Mouse (Mus musculus): ENCODE data around the gene Plppr3. TPM values are rescaled to one million over a fixed set of nuclear protein-coding genes. Genes with fewer than 3 reads are reported as not detected.

The Plppr3 gene
- total and polyA plus RNA-seq, 3 experiments: 0.85 to 6.2 TPM; not detected in 1

- peak; percentile 47 for DNase-seq (ENCODE audit: low read depth, low spot score)
- Histone ChIP-seq H3K4me3 (ENCODE audit: control insufficient read depth in 1 of 2, insufficient read depth in 1 of 2, low read depth in 2 of 2, low read length in 2 of 2) (no peak overlapping the region), H3K27ac (ENCODE audit: control insufficient read depth, low read depth, low read length) (no peak overlapping the region), H3K4me1 (ENCODE audit: control insufficient read depth in 1 of 2, insufficient read depth in 2 of 2, low read length in 2 of 2) (peaks cover 3 to 8% of the 10 kb centered on the region in 2 experiments; a peak in 3 of 4 replicates), H3K9me3 (replicated peaks; ENCODE audit: insufficient read depth, low read length) (no peaks in the 10 kb centered on the region), H3K79me2 (ENCODE audit: control insufficient read depth, insufficient read depth, low read length, poor library complexity) (no peaks in the 10 kb centered on the region), H3K27me3 (ENCODE audit: control insufficient read depth in 1 of 2, insufficient read depth in 2 of 2, low read length in 2 of 2) (no peaks in the 10 kb centered on the region), H3K9ac (ENCODE audit: control insufficient read depth, low read depth, low read length, poor library complexity, severe bottlenecking) (no peak overlapping the region), H3K36me3 (ENCODE audit: control insufficient read depth in 1 of 2, insufficient read depth in 2 of 2, low read length in 2 of 2) (no peaks in the 10 kb centered on the region; a peak in 1 of 4 replicates)
- TF ChIP-seq MYB (IDR thresholded peaks at IDR 0.05; ENCODE audit: low read depth, low read length): no peak
- TF ChIP-seq CTCF (IDR thresholded peaks at IDR 0.05 in 2 of 3, conservative IDR thresholded peaks at IDR 0.05 in 1 of 3; ENCODE audit: control insufficient read depth in 1 of 3, insufficient read depth in 1 of 3, low read depth in 2 of 3, low read length in 3 of 3, poor library complexity in 1 of 3, severe bottlenecking in 1 of 3): peak; percentile 38 to 48 (median 42)
These were observed 37.5 kb downstream of the Plppr3 start for GRCm38 (mm10) chr10:79836918-79837317.

DNA sequence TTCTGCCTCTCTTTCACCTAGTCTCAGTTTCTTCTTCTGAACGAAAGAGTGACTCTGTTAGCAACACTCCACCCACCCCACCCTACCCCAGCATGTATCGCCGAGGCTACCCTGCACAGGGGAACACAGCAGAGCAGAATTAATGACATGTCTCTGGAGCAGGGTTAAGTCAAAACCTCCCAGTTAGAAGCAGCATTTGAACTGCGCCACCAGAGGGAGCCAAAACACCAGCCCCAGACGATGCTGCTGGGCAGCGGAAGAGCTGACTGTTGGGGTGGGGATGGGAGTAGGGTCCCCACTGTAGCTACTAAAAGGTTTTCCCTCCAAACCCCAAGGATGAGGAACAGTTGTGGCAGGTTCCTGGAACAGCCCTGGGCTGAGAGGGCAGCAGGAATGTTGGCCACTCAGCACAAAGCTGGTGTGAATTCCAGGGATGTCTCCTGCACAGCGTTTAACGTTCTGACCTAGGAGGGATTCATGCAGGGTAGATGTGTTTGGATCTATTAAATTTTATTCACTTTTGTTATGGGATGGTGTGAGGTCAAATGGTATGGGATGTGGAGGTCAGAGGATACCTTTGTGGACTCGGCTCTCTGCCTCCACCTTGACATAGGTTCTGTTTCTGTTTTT is 39.5 kb downstream of the Plppr3 start:
- no peak overlapping the region for H3K27ac ChIP-seq (ENCODE audit: control insufficient read depth, low read depth, low read length)
- no peaks in the 10 kb centered on the region for H3K36me3 ChIP-seq (ENCODE audit: control insufficient read depth in 1 of 2, insufficient read depth in 2 of 2, low read length in 2 of 2)
- no peak overlapping the region for H3K4me3 ChIP-seq (ENCODE audit: control insufficient read depth in 1 of 2, insufficient read depth in 1 of 2, low read depth in 2 of 2, low read length in 2 of 2)
- peaks cover 3 to 9% of the 10 kb centered on the region in 2 experiments for H3K4me1 ChIP-seq (ENCODE audit: control insufficient read depth in 1 of 2, insufficient read depth in 2 of 2, low read length in 2 of 2)
- no peaks in the 10 kb centered on the region for H3K9me3 ChIP-seq (replicated peaks; ENCODE audit: insufficient read depth, low read length)
- no peak overlapping the region for H3K9ac ChIP-seq (ENCODE audit: control insufficient read depth, low read depth, low read length, poor library complexity, severe bottlenecking)
- peak; percentile 80 for DNase-seq (ENCODE audit: low read depth, low spot score)
- H3K27me3 ChIP-seq (ENCODE audit: control insufficient read depth in 1 of 2, insufficient read depth in 2 of 2, low read length in 2 of 2): no peaks in the 10 kb centered on the region
- H3K79me2 ChIP-seq (ENCODE audit: control insufficient read depth, insufficient read depth, low read length, poor library complexity): no peaks in the 10 kb centered on the region
- TF ChIP-seq SMC3 (IDR thresholded peaks at IDR 0.05; ENCODE audit: low read depth, low read length) (peak; percentile 93), ETS1 (IDR thresholded peaks at IDR 0.05; ENCODE audit: low read depth, low read length) (no peak), RAD21 (IDR thresholded peaks at IDR 0.05; ENCODE audit: low read depth, low read length) (peak; percentile 93), TAL1 (IDR thresholded peaks at IDR 0.05; ENCODE audit: low read length) (no peak), POLR2AphosphoS2 (IDR thresholded peaks at IDR 0.05; ENCODE audit: low read length) (no peak), CTCF (IDR thresholded peaks at IDR 0.05 in 2 of 3, conservative IDR thresholded peaks at IDR 0.05 in 1 of 3; ENCODE audit: control insufficient read depth in 1 of 3, insufficient read depth in 1 of 3, low read depth in 2 of 3, low read length in 3 of 3, poor library complexity in 1 of 3, severe bottlenecking in 1 of 3) (peak; percentile 91 to 98 (median 96)), ZC3H11A (IDR thresholded peaks at IDR 0.05; ENCODE audit: low read depth, low read length) (peak; percentile 91), SIN3A (IDR thresholded peaks at IDR 0.05; ENCODE audit: low read length) (0 out of 2 replicates have a peak, but pooled peaks have one; percentile 22)

GRCm38 (mm10) chr10:79832786-79833181 is 41.6 kb downstream of the Plppr3 start:
- Histone ChIP-seq H3K79me2 (ENCODE audit: control insufficient read depth, insufficient read depth, low read length, poor library complexity) (no peaks in the 10 kb centered on the region), H3K27me3 (ENCODE audit: control insufficient read depth in 1 of 2, insufficient read depth in 2 of 2, low read length in 2 of 2) (no peaks in the 10 kb centered on the region), H3K36me3 (ENCODE audit: control insufficient read depth in 1 of 2, insufficient read depth in 2 of 2, low read length in 2 of 2) (no peaks in the 10 kb centered on the region), H3K9ac (ENCODE audit: control insufficient read depth, low read depth, low read length, poor library complexity, severe bottlenecking) (no peak overlapping the region), H3K4me3 (ENCODE audit: control insufficient read depth in 1 of 2, insufficient read depth in 1 of 2, low read depth in 2 of 2, low read length in 2 of 2) (no peak overlapping the region), H3K9me3 (replicated peaks; ENCODE audit: insufficient read depth, low read length) (no peaks in the 10 kb centered on the region), H3K4me1 (ENCODE audit: control insufficient read depth in 1 of 2, insufficient read depth in 2 of 2, low read length in 2 of 2) (peaks cover 3 to 9% of the 10 kb centered on the region in 2 experiments), H3K27ac (ENCODE audit: control insufficient read depth, low read depth, low read length) (no peak overlapping the region)
- DNase-seq (ENCODE audit: low read depth, low spot score): no peak
- no peak for TF ChIP-seq MAX (IDR thresholded peaks at IDR 0.05; ENCODE audit: low read length)

Data from MEL (cell line).